Mouse (Mus musculus) gonadal fat pad, adult 2 months (tissue): ENCODE data around the gene Myo15b. TPM values are rescaled to one million over a fixed set of nuclear protein-coding genes. Genes with fewer than 3 reads are reported as not detected.

Experiments
- polyA plus RNA-seq: library from polyadenylated mRNA; depleted of rRNA; stranded (reverse); fragments of >200 nt; gene quantifications from 2 replicates; pipeline ENCODE4 v1.2.3, GENCODE M21; 2012; rRNA removed

The Myo15b gene
- polyA plus RNA-seq, 1 experiment: 22.6 TPM

Other genes with a start within 250 kb of the Myo15b start
- 114 and 132 TPM in 2 replicates for gene Mif4gd, start 245.4 kb upstream of the Myo15b start, polyA plus RNA-seq
- gene Slc25a19, start 230.1 kb upstream of the Myo15b start, polyA plus RNA-seq: 76.9 and 146 TPM in 2 replicates
- 41.2 and 42.4 TPM in 2 replicates for gene Grb2, start 149.8 kb upstream of the Myo15b start, polyA plus RNA-seq
- gene Tmem94, start 93.0 kb upstream of the Myo15b start, polyA plus RNA-seq: 63.0 and 103 TPM in 2 replicates
- gene Caskin2, start 44.8 kb upstream of the Myo15b start, polyA plus RNA-seq: 46.6 and 59.6 TPM in 2 replicates
- 22.6 and 24.1 TPM in 2 replicates for gene Tsen54, start 43.7 kb upstream of the Myo15b start, polyA plus RNA-seq
- gene Llgl2, start 34.4 kb upstream of the Myo15b start, polyA plus RNA-seq: 106 and 107 TPM in 2 replicates
- gene Smim5, start 41.6 kb downstream of the Myo15b start, polyA plus RNA-seq: 9.2 and 13.7 TPM in 2 replicates
- 0.86 and 1.5 TPM in 2 replicates for gene Smim6, start 53.6 kb downstream of the Myo15b start, polyA plus RNA-seq
- 22.4 and 25.2 TPM in 2 replicates for gene Sap30bp, start 74.9 kb downstream of the Myo15b start, polyA plus RNA-seq
- gene Recql5, start 75.1 kb downstream of the Myo15b start, polyA plus RNA-seq: 21.5 and 26.4 TPM in 2 replicates
- gene Itgb4, start 116.3 kb downstream of the Myo15b start, polyA plus RNA-seq: 9.3 and 11.0 TPM in 2 replicates
- 46.9 and 47.3 TPM in 2 replicates for gene Galk1, start 154.3 kb downstream of the Myo15b start, polyA plus RNA-seq
- 147 and 215 TPM in 2 replicates for gene H3f3b, start 169.6 kb downstream of the Myo15b start, polyA plus RNA-seq
- 30.2 and 35.0 TPM in 2 replicates for gene Unk, start 171.9 kb downstream of the Myo15b start, polyA plus RNA-seq
- gene Unc13d, start 219.6 kb downstream of the Myo15b start, polyA plus RNA-seq: 1.3 and 1.6 TPM in 2 replicates
- 180 and 211 TPM in 2 replicates for gene Wbp2, start 228.6 kb downstream of the Myo15b start, polyA plus RNA-seq